In the genomic region with DNA sequence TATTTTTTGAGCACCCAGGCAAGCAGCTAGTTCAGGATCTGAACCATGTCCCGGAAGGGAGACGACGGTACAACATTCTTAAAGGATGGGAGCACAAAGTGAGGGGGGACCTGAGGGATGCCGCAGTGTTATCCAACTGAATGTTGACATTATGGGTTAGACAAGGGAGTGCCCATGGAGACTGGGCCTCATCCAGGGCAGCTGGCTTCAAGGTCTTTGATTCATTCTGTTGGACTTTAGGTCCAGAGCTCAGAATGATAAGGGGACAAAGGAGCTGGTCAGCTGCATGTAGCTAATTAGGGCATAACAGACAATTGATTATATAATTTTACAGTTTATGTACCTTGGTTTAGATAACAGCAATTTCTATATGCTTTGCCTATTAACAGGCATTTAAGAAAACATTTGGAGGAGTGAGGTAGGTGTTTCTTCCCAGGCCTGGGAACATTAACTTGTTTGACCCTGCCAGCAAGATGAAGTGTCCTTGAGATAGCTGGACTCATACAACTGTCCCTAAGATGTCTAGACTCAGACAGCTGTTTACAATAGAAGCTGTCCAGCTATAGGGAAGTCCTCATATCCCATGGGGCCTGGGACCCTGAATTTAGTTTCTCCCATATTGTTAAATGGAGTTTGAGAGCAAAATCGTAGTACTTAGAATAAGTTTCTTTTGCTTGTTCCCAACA, we compare ENCODE assay signal across 21 mouse cellular contexts. TPM values are rescaled to one million over a fixed set of nuclear protein-coding genes. Genes with fewer than 3 reads are reported as not detected.
DNase-seq lines count a peak whose midpoint lies in the region; ATAC-seq lines count a peak whose summit lies in the region.
"Had no signal": no experiment of that assay in that cellular context is flagged by ENCODE, and none has a peak within 500 bp of the region (broad histone marks: within the 10 kb centered on the region; RNA-seq: fewer than 3 reads in every experiment).

No protein-coding gene starts in this region.

- peak; percentile 38 for DNase-seq in adrenal gland, adult 2 months
- no peak for DNase-seq in adrenal gland, adult 8-10 months
- DNase-seq in ovary, adult 18-20 months (ENCODE audit: low spot score): peak; percentile 26
- no peak for DNase-seq in ovary, postnatal 36 days (ENCODE audit: low spot score)
- DNase-seq in cerebellum, adult 8-10 months: no peak
- DNase-seq in spleen, postnatal 4 days (ENCODE audit: low spot score in 2 of 2): no peak
- DNase-seq: cerebellum, adult 2 months; cerebellum, postnatal 25 days; gastrocnemius, postnatal 14 days; heart, postnatal 36 days; kidney, adult 11 months; kidney, postnatal 14 days; liver, postnatal 0 days; lung, postnatal 4 days; thymus, adult 18-20 months; thymus, postnatal 25 days had no signal

- 0 out of 2 replicates have a peak, but pooled peaks have one; percentile 19 for ATAC-seq in erythroid progenitor cell, adult 5-6 weeks (replicated peaks; ENCODE audit: low FRiP score, poor library complexity, severe bottlenecking)
- ATAC-seq: forebrain, embryonic 14.5 days; hindbrain, postnatal 0 days; liver, embryonic 12.5 days; liver, postnatal 0 days; midbrain, embryonic 13.5 days had no signal

RNA-seq across cellular contexts. Expression of gene Pcmtd2, which starts 8.2 kb away (rescaled TPM):
- total RNA-seq in adrenal gland, adult 2 months (2021): 10 to 100 TPM; 48.0 to 69.7 TPM
- 18.3 and 21.5 TPM in 2 replicates for polyA plus RNA-seq in adrenal gland, adult 2 months (2012; rRNA removed)
- 100 to 1,000 TPM in 2 of 4 experiments, 10 to 100 TPM in 2; 87.3 to 104 (median 99.9) TPM for total RNA-seq in adrenal gland, adult 8-10 months (2022)
- 38.6 and 54.1 TPM in 2 replicates for total RNA-seq in erythroid progenitor cell, adult 5-6 weeks (2015; ENCODE audit: low replicate concordance)
- 39.4 and 44.5 TPM in 2 replicates for total RNA-seq in erythroid progenitor cell, adult 5-6 weeks (2017; ENCODE audit: low replicate concordance)

RNA-seq across cellular contexts. Expression of gene Polr3k, which starts 18.3 kb away (rescaled TPM):
- 10 to 100 TPM; 15.8 to 20.1 TPM for total RNA-seq in adrenal gland, adult 2 months (2021)
- polyA plus RNA-seq in adrenal gland, adult 2 months (2012; rRNA removed): 0.94 and 1.9 TPM in 2 replicates
- total RNA-seq in adrenal gland, adult 8-10 months (2022): 10 to 100 TPM; 18.3 to 24.6 (median 22.7) TPM
- 13.7 and 18.4 TPM in 2 replicates for total RNA-seq in erythroid progenitor cell, adult 5-6 weeks (2015; ENCODE audit: low replicate concordance)
- total RNA-seq in erythroid progenitor cell, adult 5-6 weeks (2017; ENCODE audit: low replicate concordance): 9.5 and 15.1 TPM in 2 replicates

Comparison
In these comparisons a context has a peak if more than half of its experiments do, and no peak if none do; other contexts are left out.
1. DNase-seq: peak in adrenal gland, adult 2 months (single experiment) and ovary, adult 18-20 months (single experiment); none in adrenal gland, adult 8-10 months (single experiment), ovary, postnatal 36 days (single experiment), cerebellum, adult 8-10 months (single experiment) and spleen, postnatal 4 days (0 of 2).